Mouse (Mus musculus): ENCODE measurements around the gene Mpzl3.

GRCm38 (mm10) chr9:45103211-45103979 is 48.4 kb downstream of the Mpzl3 start:
- TF ChIP-seq CTCF (IDR thresholded peaks at IDR 0.05; ENCODE audit: low read depth) (no peak), EP300 (IDR thresholded peaks at IDR 0.05; ENCODE audit: low read depth) (no peak)
